Mouse (Mus musculus) bone marrow macrophage, adult 2 months (primary cell): ENCODE measurements at regions not wholly inside any gene's neighbourhood (a gene's known extent, or its start where the extent isn't known, plus 50 kb on each side); places are given as distances from the start of the nearest gene placed in this dataset.

Experiments used
- CTCF ChIP-seq: IDR thresholded peaks from 2 replicates; pipeline ENCODE4 v1.5.1; 2012; ENCODE audit warnings: low read depth, mild to moderate bottlenecking, low read length, moderate library complexity
- POLR2A ChIP-seq: IDR thresholded peaks from 2 replicates; pipeline ENCODE4 v1.6.1; 2012; ENCODE audit warnings: mild to moderate bottlenecking, low read depth, low read length, borderline replicate concordance

GRCm38 (mm10) chr9:14199116-14199515, 75.8 kb upstream of the Sesn3 start:
- TF ChIP-seq POLR2A (no peak), CTCF (no peak)
